Mouse (Mus musculus): Measurements from ENCODE around the gene Rreb1.

Gene Rreb1

GRCm38 (mm10) chr13:37778147-37778593, at the start of gene Rreb1:
Gene Rreb1, plus strand, starts transcription at chr13:37778400.
- peak; percentile 66 to 68 for DNase-seq

- DNase-seq, result no peak
These were observed 49.6 kb upstream of the Rreb1 start for GRCm38 (mm10) chr13:37728551-37728950.

GRCm38 (mm10) chr13:37731914-37732693, 46.1 kb upstream of the Rreb1 start:
- peak; percentile 43 to 66 for DNase-seq

- no peak for DNase-seq
These were observed 43.7 kb upstream of the Rreb1 start for GRCm38 (mm10) chr13:37734501-37734900.

GRCm38 (mm10) chr13:37740111-37740510, 38.1 kb upstream of the Rreb1 start:
- no peak for DNase-seq

GRCm38 (mm10) chr13:37740752-37741151, 37.4 kb upstream of the Rreb1 start:
- DNase-seq, result no peak

- DNase-seq, result no peak
These were observed 36.0 kb upstream of the Rreb1 start for GRCm38 (mm10) chr13:37742248-37742647.

GRCm38 (mm10) chr13:37747504-37747903, 30.7 kb upstream of the Rreb1 start:
- DNase-seq, result no peak

- DNase-seq, result no peak
These were observed 28.7 kb upstream of the Rreb1 start for GRCm38 (mm10) chr13:37749485-37749884.

- peak; percentile 64 to 79 for DNase-seq
These were observed 26.8 kb upstream of the Rreb1 start for GRCm38 (mm10) chr13:37751154-37751950.

GRCm38 (mm10) chr13:37759341-37760012, 18.7 kb upstream of the Rreb1 start:
- DNase-seq, result no peak

- DNase-seq, result no peak
These were observed 18.2 kb upstream of the Rreb1 start for GRCm38 (mm10) chr13:37760013-37760342.

- no peak for DNase-seq
These were observed 17.8 kb upstream of the Rreb1 start for GRCm38 (mm10) chr13:37760373-37760772.

- DNase-seq, result peak; percentile 17 to 36
These were observed 17.0 kb upstream of the Rreb1 start for GRCm38 (mm10) chr13:37760957-37761941.

GRCm38 (mm10) chr13:37763800-37764407, 14.3 kb upstream of the Rreb1 start:
- no peak for DNase-seq

- no peak for DNase-seq
These were observed 8.4 kb upstream of the Rreb1 start for GRCm38 (mm10) chr13:37769777-37770176.

- DNase-seq, result no peak
These were observed 4.7 kb upstream of the Rreb1 start for GRCm38 (mm10) chr13:37773476-37773875.

- no peak for DNase-seq
These were observed 1.5 kb upstream of the Rreb1 start for GRCm38 (mm10) chr13:37776675-37777074.

- DNase-seq, result no peak
These were observed 651 bp upstream of the Rreb1 start for GRCm38 (mm10) chr13:37777351-37778146.

GRCm38 (mm10) chr13:37778594-37779231, 513 bp downstream of the Rreb1 start:
- DNase-seq, result peak; percentile 46 to 58
